Mouse (Mus musculus) cerebellum, adult 2 months (tissue): ENCODE measurements around the gene Gmip.

Experiments used
- CTCF ChIP-seq: fragments of 200-500 bp; IDR thresholded peaks from 2 replicates; pipeline ENCODE4 v1.5.1; 2011; ENCODE audit warnings: low read depth, mild to moderate bottlenecking, control low read depth, low read length, moderate library complexity, borderline replicate concordance; ENCODE audit not compliant: insufficient read depth
- POLR2A ChIP-seq: fragments of 200-500 bp; IDR thresholded peaks from 2 replicates; pipeline ENCODE4 v1.6.1; 2011; ENCODE audit warnings: low read length, control low read depth, borderline replicate concordance; ENCODE audit not compliant: insufficient read depth

- TF ChIP-seq POLR2A (no peak), CTCF (no peak)
Observed at GRCm38 (mm10) chr8:69771221-69771620, 37.3 kb upstream of the Gmip start.
